Mouse (Mus musculus) spleen, postnatal 4 days (tissue): ENCODE data around the gene Iqcc.

Experiments used
- DNase-seq, 2 experiments: peaks; one replicate each; pipeline ENCODE4 v3.0.0; 2022; ENCODE audit warnings: low spot score in 2 of 2

Iqcc gene

GRCm38 (mm10) chr4:129622120-129622802 is 3.4 kb upstream of the Iqcc start:
- no peak for DNase-seq

- no peak for DNase-seq
Observed at GRCm38 (mm10) chr4:129621283-129621841, 2.5 kb upstream of the Iqcc start.

- DNase-seq, result no peak
Observed at GRCm38 (mm10) chr4:129620419-129621282, 1.8 kb upstream of the Iqcc start.

- no peak for DNase-seq
Observed at GRCm38 (mm10) chr4:129618031-129618430, 868 bp downstream of the Iqcc start.

GRCm38 (mm10) chr4:129617121-129617641 is 1.7 kb downstream of the Iqcc start:
- no peak for DNase-seq

- no peak for DNase-seq
Observed at GRCm38 (mm10) chr4:129616631-129617030, 2.3 kb downstream of the Iqcc start.

- no peak for DNase-seq
Observed at GRCm38 (mm10) chr4:129615801-129616290, 3.1 kb downstream of the Iqcc start.

- DNase-seq, result no peak
Observed at GRCm38 (mm10) chr4:129614093-129614492, 4.8 kb downstream of the Iqcc start, which contains the start of gene Dcdc2b. Dcdc2b (minus strand) TSS chr4:129614257.

- no peak for DNase-seq
Observed at GRCm38 (mm10) chr4:129610472-129610871, 8.4 kb downstream of the Iqcc start.

GRCm38 (mm10) chr4:129610026-129610425 is 8.9 kb downstream of the Iqcc start:
- no peak for DNase-seq

GRCm38 (mm10) chr4:129609139-129609631 is 9.7 kb downstream of the Iqcc start:
- DNase-seq, result peak in 1 of 2 experiments; percentile 67

GRCm38 (mm10) chr4:129608426-129609025 is 10.4 kb downstream of the Iqcc start:
- DNase-seq, result peak; percentile 85 to 93

GRCm38 (mm10) chr4:129600233-129601158 is 18.4 kb downstream of the Iqcc start, which contains the start of the genes Eif3i and Tmem234:
Eif3i (minus strand) TSS chr4:129600648.
Tmem234 (plus strand) TSS chr4:129600668.
- peak; percentile 83 to 90 for DNase-seq

GRCm38 (mm10) chr4:129588865-129589264 is 30.0 kb downstream of the Iqcc start:
- DNase-seq, result peak in 1 of 2 experiments; percentile 46

- no peak for DNase-seq
Observed at GRCm38 (mm10) chr4:129586943-129587342, 32.0 kb downstream of the Iqcc start.

GRCm38 (mm10) chr4:129585773-129586172 is 33.1 kb downstream of the Iqcc start:
- no peak for DNase-seq

- DNase-seq, result peak; percentile 88 to 96
Observed at GRCm38 (mm10) chr4:129584884-129585608, 33.9 kb downstream of the Iqcc start.

GRCm38 (mm10) chr4:129584370-129584769 is 34.5 kb downstream of the Iqcc start:
- no peak for DNase-seq

GRCm38 (mm10) chr4:129582251-129582650 is 36.6 kb downstream of the Iqcc start:
- DNase-seq, result no peak
